Mouse (Mus musculus): ENCODE results near the gene Rimbp2.
"Not testable (repeated sequence)": the region's sequence is repeated elsewhere in the genome, so short reads cannot be mapped to it uniquely, and the experiment has no call there.

Rimbp2 gene

DNA sequence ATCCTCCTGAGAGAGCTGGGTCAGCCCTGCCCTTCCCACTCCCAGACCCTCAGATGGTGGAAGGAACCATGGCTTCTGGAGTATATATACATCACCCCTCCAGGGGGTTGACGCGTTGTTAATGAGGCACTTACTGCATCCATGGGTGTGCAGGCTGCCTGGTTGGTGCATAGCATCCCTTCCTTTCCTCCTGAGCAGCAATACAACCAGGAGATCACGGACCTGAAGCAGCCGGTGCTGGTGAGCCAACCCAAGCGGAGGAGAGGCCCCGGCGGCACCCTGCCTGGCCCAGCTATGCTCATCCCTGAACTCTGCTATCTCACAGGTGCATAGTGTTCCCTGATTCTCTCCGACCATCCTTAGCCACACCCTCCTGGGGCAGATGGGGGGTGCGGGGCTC, 208.1 kb downstream of the Rimbp2 start:
- DNase-seq (ENCODE audit: low spot score) = no peak

DNA sequence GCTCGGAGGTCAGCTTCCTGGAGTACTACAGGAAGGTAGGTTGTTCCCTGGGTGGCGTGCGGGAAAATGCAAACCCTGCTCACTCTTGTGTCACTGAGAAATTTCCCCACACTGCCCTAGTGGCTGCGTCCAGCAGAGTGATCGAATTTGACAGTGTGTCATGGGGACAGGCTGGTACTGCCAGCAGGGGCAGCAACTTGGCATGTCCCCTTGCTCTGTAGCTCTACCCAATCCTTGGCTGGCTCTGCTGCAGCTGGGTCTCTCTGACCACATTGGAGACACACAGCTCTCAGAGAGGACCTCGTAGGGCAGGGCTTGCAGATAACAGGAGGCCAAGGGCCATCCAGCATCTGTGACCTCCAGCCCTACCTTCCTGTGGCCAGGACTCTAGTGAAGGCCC, 208.9 kb downstream of the Rimbp2 start:
- no peak for DNase-seq (ENCODE audit: low spot score)

DNA sequence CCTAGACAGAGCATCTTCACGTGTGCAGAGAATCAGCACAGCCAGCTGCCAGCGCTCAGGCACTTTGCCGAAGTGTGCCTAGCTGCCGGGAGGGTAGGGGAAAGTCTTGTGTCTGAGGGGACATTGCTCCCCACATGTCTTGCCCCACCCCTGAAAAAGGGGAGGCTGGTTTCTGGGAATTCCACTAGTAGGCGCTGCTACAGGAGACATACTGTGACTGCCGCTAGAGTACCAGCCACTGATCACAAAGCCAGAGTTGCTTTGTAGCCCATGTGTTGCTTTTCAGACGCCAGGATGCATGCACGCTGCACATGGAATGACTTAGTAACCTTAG, 213.5 kb downstream of the Rimbp2 start:
- no peak for DNase-seq (ENCODE audit: low spot score)

GRCm38 (mm10) chr5:128739168-128739837, 214.0 kb downstream of the Rimbp2 start:
- DNase-seq (ENCODE audit: low spot score) = no peak

GRCm38 (mm10) chr5:128735921-128736320, 217.4 kb downstream of the Rimbp2 start:
- no peak for DNase-seq (ENCODE audit: low spot score)

- no peak for DNase-seq (ENCODE audit: low spot score)
Observed at GRCm38 (mm10) chr5:128733955-128734354, 219.3 kb downstream of the Rimbp2 start.

- DNase-seq (ENCODE audit: low spot score) = no peak
Observed at GRCm38 (mm10) chr5:128732416-128733014, 220.8 kb downstream of the Rimbp2 start.

GRCm38 (mm10) chr5:128730634-128731033, 222.7 kb downstream of the Rimbp2 start:
- no peak for DNase-seq (ENCODE audit: low spot score)

DNA sequence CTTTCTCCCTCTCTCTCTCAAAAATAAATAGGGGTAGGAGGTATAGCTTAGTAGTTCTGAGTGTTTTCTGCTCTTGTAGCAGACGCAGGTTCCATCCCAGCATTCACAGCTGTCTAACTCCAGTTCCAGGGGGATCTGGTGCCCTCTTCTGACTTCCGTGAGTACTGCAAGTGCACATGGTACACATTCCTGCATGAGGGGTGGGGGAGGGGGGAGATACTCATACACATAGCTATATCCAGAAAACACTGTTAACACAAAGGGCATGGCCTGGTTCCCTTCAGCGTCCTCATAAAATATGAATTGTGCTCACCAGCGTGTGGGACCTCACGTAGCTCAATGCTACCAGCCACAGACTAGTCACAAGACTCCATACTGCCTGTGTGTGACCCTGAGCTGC, 223.9 kb downstream of the Rimbp2 start:
- no peak for DNase-seq (ENCODE audit: low spot score)

DNA sequence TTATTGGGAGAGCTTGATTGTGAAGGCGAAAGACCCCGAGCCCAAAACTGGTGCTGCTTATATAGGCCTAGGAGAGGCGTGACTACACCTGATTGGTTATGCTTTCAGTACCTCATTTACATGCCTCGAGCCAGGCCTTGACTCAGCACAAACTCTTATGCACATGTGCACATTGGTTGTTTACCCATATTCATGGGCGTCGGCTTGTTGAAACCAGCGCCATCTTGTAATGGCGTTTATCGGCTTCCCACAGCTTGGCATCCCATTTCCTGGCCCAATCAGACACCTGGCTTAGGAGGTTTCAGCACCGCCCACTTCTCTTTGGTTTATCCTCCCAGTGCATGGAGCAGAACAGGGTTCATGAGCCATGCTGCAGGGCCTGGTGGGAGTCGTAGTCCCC, 232.8 kb downstream of the Rimbp2 start:
- not testable (repeated sequence) for DNase-seq (ENCODE audit: low spot score)

DNA sequence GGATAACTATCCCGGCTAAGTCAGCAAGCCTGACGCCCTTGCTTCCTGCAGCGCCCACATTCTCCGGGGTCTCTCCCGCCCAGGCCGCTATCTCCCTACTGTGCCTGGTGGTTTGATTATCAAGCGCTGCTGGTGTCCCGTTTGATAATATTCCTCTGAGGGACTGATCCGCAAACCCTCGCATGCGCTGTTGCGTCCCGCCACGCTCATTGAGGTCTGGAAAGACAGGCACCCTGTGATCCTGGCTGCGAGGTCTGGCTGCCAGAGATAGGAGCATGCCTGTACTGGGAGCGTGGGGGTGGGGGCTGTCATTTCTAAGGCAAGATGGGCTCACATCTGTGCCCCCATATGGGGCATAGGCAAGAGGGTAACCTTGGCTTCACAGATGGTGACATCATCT, 238.1 kb downstream of the Rimbp2 start:
- DNase-seq (ENCODE audit: low spot score) = no peak

DNA sequence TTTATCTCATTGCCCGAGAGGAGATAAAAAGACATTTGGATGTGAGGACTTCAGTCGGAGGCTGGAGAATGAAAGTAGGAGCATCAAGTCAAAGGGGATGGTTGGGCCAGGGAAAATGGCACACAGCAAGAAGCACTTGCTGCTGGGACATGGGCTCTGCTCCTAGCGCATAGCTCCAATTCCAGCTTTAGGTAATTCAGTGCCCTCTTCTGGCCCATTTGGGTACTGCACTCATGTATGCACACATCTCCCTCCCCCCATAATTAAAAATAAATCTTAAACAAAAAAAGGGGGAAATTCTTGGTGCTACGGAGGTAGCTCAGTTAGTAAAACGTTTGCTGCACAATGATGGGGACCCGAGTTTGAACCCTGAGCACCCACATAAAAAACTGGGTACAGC, 241.4 kb downstream of the Rimbp2 start:
- DNase-seq (ENCODE audit: low spot score) = no peak

- DNase-seq (ENCODE audit: low spot score) = no peak
Observed at GRCm38 (mm10) chr5:128710596-128710995, 242.7 kb downstream of the Rimbp2 start.

DNA sequence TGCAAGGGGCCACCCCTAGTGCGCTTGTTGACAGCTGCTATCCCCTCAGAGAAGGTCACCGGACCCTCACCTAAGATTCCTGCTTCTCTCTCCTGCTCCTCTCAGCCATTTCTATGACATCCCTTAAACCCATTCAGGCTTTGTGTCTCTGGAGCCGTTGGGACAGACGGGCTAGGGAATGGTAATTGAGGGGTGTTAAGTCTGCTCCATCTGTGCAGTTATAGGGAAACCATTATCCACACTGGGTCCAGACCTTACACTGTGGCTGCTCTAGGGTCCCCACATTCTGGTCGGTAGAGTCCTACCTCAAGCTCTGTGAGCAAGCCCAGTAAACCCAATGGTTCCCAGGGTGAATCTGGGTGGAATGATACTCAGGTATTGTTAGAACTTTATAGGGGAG, 244.4 kb downstream of the Rimbp2 start:
- DNase-seq (ENCODE audit: low spot score) = no peak

Measured in T-cell, adult 2 months (primary cell).